Mouse (Mus musculus): ENCODE results near the gene Fam205a1. TPM values are rescaled to one million over a fixed set of nuclear protein-coding genes. Genes with fewer than 3 reads are reported as not detected.
A peak's percentile ranks its signal among the peaks of the same experiment; 100 is the strongest.

Fam205a1 gene
- polyA plus RNA-seq, 1 experiment from 2014 or later = not detected

DNA sequence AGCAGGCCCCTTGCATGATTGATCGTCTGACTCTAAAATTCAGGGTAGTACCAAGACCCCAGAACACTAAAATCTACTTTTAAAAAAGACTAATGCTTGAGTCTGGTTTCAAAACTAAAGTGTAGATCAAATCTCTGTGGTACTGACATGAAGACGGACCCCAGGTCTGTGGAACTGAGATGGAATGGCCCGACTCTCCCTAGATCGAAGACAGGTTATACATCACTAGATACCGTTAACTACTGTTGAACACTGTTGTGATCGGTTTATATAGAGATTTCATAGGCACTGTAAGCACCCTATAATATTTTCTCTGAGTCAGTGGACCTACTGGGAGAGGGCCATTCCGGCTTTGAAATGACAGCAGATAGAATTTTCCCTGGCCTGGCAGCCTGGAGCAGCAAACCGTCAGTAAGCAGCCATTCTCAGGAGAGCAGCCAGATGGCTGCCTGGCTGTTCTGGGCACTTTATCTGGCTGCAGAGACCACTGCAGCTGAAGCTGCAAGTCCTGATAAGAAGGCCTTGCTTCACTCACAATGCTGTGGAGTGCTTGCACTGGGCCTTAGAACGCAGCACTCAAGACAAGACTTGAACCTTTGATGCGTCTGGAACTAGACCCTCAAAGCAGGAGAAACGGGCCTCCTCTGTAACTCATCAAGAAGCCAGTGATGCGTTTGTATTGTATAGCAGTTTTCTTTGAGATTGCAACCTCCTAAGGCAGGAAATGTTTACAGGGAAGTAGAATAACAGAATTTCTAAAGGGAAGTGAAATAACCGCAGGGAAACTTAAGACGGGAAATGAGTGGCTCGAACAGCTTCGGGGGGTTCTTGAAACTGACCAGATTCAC is 26.4 kb upstream of the Fam205a1 start:
- WGBS = 85% methylated on average over 16 of the region's 16 CpGs
- no peaks in the 10 kb centered on the region for H3K9me3 ChIP-seq (ENCODE audit: control insufficient read depth, low read length)

DNA sequence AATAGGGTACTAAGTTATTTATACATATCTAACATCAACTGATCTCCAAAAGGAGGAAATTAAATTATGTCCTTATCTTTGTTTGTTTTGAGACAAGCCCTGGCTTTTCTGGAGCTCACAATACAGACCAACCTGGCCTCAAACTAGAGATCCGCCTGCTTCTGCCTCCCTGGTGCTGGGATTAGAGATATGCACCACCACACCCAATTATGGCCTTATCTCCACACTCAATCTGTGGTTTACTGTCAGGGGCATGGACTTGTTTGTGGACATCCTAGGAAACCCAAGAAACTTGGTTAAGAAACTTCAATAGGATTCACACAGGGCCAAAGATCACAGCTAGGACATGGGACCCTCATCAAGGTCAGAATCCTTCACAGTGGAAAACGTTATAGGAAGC is 24.0 kb upstream of the Fam205a1 start:
- H3K4me2 ChIP-seq (replicated peaks; ENCODE audit: low read depth, low read length) = no peak overlapping the region
- no peak overlapping the region for H3K9ac ChIP-seq (ENCODE audit: low read depth, low read length)
- ATAC-seq (ENCODE audit: low FRiP score, low TSS enrichment) = no peak
- H3K4me1 ChIP-seq (ENCODE audit: control insufficient read depth, insufficient read depth, low read length) = no peaks in the 10 kb centered on the region
- 82% methylated on average over 2 of the region's 2 CpGs for WGBS
- no peaks in the 10 kb centered on the region for H3K27me3 ChIP-seq (ENCODE audit: control insufficient read depth, insufficient read depth, low read length)
- no peak overlapping the region for H3K27ac ChIP-seq (ENCODE audit: low read depth, low read length)
- H3K4me3 ChIP-seq (ENCODE audit: low read length) = no peak overlapping the region
- no peaks in the 10 kb centered on the region for H3K36me3 ChIP-seq (ENCODE audit: control insufficient read depth, insufficient read depth, low read length)
- no peaks in the 10 kb centered on the region for H3K9me3 ChIP-seq (ENCODE audit: control insufficient read depth, low read length)

More for the DNA sequence above, 26.4 kb upstream of the Fam205a1 start:
- Histone ChIP-seq H3K27me3 (ENCODE audit: control insufficient read depth, insufficient read depth, low read length) (no peaks in the 10 kb centered on the region), H3K4me3 (ENCODE audit: low read length) (no peak overlapping the region), H3K36me3 (ENCODE audit: control insufficient read depth, insufficient read depth, low read length) (no peaks in the 10 kb centered on the region), H3K4me1 (ENCODE audit: control insufficient read depth, insufficient read depth, low read length) (no peaks in the 10 kb centered on the region), H3K9ac (ENCODE audit: low read depth, low read length) (no peak overlapping the region), H3K4me2 (replicated peaks; ENCODE audit: low read depth, low read length) (no peak overlapping the region), H3K27ac (ENCODE audit: low read depth, low read length) (no peak overlapping the region)
- no peak for ATAC-seq (ENCODE audit: low FRiP score, low TSS enrichment)

DNA sequence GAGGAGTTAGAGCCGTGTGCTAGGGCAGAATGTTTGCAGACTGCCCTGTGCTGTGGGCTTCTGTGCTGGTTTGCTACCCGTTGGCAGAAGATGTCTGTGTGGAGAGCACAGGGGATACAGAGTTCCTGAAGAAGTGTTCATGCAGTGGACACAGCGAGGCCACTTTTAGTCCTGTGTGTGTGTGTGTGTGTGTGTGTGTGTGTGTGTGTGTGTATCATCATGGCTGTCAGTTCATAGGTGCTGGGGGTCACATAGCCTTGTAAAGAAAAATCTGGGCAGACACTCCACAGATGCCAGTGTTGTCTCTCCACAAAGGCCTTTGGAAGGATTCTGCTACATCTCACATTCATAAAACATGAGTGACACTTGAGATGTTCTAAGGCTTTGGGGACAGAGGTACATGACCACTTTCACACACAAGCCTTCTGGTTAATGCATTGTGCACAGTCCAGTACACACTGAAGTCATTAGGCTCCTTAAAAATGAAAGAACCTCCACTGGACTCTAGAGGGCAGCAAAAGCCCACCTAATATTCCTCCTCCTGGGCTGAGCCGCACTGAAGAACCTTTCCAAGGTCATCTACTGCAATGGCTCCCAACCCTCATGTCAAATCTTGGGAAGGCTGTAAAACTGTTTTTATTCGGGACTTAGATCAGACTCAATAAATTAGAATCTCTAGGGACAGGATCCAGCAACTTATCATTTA is 23.1 kb upstream of the Fam205a1 start:
- no peak overlapping the region for H3K27ac ChIP-seq (ENCODE audit: low read depth, low read length)
- ATAC-seq (ENCODE audit: low FRiP score, low TSS enrichment) = peak; percentile 89
- no peaks in the 10 kb centered on the region for H3K4me1 ChIP-seq (ENCODE audit: control insufficient read depth, insufficient read depth, low read length)
- no peaks in the 10 kb centered on the region for H3K36me3 ChIP-seq (ENCODE audit: control insufficient read depth, insufficient read depth, low read length)
- H3K27me3 ChIP-seq (ENCODE audit: control insufficient read depth, insufficient read depth, low read length) = no peaks in the 10 kb centered on the region
- no peak overlapping the region for H3K9ac ChIP-seq (ENCODE audit: low read depth, low read length)
- H3K4me3 ChIP-seq (ENCODE audit: low read length) = no peak overlapping the region
- WGBS = 41% methylated on average over 5 of the region's 5 CpGs
- no peaks in the 10 kb centered on the region for H3K9me3 ChIP-seq (ENCODE audit: control insufficient read depth, low read length)
- no peak overlapping the region for H3K4me2 ChIP-seq (replicated peaks; ENCODE audit: low read depth, low read length)

DNA sequence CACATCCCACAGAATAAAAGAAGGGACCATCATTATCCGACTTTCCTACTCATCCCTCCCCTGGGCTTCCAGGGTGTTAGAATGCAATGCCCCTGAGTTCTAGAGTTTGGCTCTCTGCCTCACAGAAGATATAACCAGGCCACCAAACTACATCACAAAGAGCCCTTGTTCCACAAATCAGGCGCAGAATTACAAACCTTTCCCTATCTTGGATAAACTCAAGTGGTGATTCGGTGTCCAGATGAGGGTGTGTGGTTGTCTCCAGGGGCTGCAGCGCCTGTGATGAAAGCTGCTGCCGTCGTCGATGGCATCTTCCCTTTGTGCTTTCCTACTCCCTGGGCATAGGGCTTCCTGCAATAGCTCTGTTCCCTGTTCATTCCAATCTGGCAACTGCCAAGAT is 20.4 kb upstream of the Fam205a1 start, which contains the start of gene Fam205c:
Fam205c (minus strand) TSS at position 101 of the 400 bp plus-strand sequence.
- Histone ChIP-seq H3K27ac (ENCODE audit: low read depth, low read length) (no peak within 1 kb of the TSS), H3K27me3 (ENCODE audit: control insufficient read depth, insufficient read depth, low read length) (no peaks in the 10 kb centered on the region), H3K9ac (ENCODE audit: low read depth, low read length) (no peak within 1 kb of the TSS), H3K4me2 (replicated peaks; ENCODE audit: low read depth, low read length) (no peak within 1 kb of the TSS), H3K9me3 (ENCODE audit: control insufficient read depth, low read length) (no peaks in the 10 kb centered on the region), H3K4me3 (ENCODE audit: low read length) (no peak within 1 kb of the TSS), H3K36me3 (ENCODE audit: control insufficient read depth, insufficient read depth, low read length) (no peaks in the 10 kb centered on the region), H3K4me1 (ENCODE audit: control insufficient read depth, insufficient read depth, low read length) (no peaks in the 10 kb centered on the region)
- no peak for ATAC-seq (ENCODE audit: low FRiP score, low TSS enrichment)
- 88% methylated on average over 7 of the region's 7 CpGs for WGBS

GRCm38 (mm10) chr4:42872746-42873435 is 19.2 kb upstream of the Fam205a1 start:
- no peak overlapping the region for H3K4me3 ChIP-seq (ENCODE audit: low read length)
- no peaks in the 10 kb centered on the region for H3K36me3 ChIP-seq (ENCODE audit: control insufficient read depth, insufficient read depth, low read length)
- H3K4me2 ChIP-seq (replicated peaks; ENCODE audit: low read depth, low read length) = no peak overlapping the region
- no peak overlapping the region for H3K9ac ChIP-seq (ENCODE audit: low read depth, low read length)
- H3K9me3 ChIP-seq (ENCODE audit: control insufficient read depth, low read length) = no peaks in the 10 kb centered on the region
- H3K4me1 ChIP-seq (ENCODE audit: control insufficient read depth, insufficient read depth, low read length) = no peaks in the 10 kb centered on the region
- ATAC-seq (ENCODE audit: low FRiP score, low TSS enrichment) = no peak
- 69% methylated on average over 16 of the region's 16 CpGs for WGBS
- H3K27me3 ChIP-seq (ENCODE audit: control insufficient read depth, insufficient read depth, low read length) = no peaks in the 10 kb centered on the region
- H3K27ac ChIP-seq (ENCODE audit: low read depth, low read length) = no peak overlapping the region

DNA sequence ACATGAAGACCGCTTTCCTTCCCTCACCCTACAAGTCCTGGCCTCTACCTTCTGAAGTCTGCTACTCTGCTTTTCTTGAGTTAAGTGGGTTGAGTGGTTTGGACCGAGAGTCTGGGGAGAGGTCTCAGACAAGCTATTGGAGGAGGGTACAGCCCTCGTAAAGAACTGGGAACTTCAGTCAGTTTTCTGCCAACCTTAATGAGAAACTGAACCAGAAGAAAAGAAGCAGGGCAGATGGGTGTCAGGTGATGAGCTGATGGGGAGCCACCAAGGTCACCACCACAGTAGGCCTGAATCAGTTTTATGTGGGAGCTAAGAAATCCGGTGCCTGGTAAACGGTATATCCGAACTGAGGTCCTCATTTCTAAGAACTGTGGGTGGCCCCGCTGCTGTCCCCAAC is 18.5 kb upstream of the Fam205a1 start:
- no peaks in the 10 kb centered on the region for H3K4me1 ChIP-seq (ENCODE audit: control insufficient read depth, insufficient read depth, low read length)
- H3K36me3 ChIP-seq (ENCODE audit: control insufficient read depth, insufficient read depth, low read length) = no peaks in the 10 kb centered on the region
- no peak overlapping the region for H3K4me3 ChIP-seq (ENCODE audit: low read length)
- no peaks in the 10 kb centered on the region for H3K9me3 ChIP-seq (ENCODE audit: control insufficient read depth, low read length)
- H3K27ac ChIP-seq (ENCODE audit: low read depth, low read length) = no peak overlapping the region
- no peaks in the 10 kb centered on the region for H3K27me3 ChIP-seq (ENCODE audit: control insufficient read depth, insufficient read depth, low read length)
- no peak overlapping the region for H3K9ac ChIP-seq (ENCODE audit: low read depth, low read length)
- no peak overlapping the region for H3K4me2 ChIP-seq (replicated peaks; ENCODE audit: low read depth, low read length)
- ATAC-seq (ENCODE audit: low FRiP score, low TSS enrichment) = no peak
- 91% methylated on average over 7 of the region's 7 CpGs for WGBS

DNA sequence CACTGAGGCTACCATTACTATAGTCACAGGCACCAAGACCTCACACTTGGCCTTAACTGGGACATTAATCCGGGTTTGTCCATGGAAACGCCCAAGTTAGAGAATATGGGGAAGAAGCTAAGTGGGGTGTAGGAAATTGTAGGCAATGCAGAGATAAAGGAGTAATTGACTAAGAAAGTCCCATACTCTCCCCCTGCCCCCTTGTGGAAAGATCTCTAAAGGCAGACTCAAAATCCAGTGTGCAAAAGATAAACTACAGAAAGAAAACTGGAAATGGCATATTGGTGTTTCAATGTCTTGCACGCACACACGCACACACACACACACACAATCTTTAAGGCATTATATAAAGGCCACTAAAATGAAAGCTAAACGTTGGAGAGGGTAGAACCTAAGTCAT is 17.1 kb upstream of the Fam205a1 start:
- H3K9ac ChIP-seq (ENCODE audit: low read depth, low read length) = no peak overlapping the region
- no peak overlapping the region for H3K4me3 ChIP-seq (ENCODE audit: low read length)
- H3K27me3 ChIP-seq (ENCODE audit: control insufficient read depth, insufficient read depth, low read length) = no peaks in the 10 kb centered on the region
- no peaks in the 10 kb centered on the region for H3K4me1 ChIP-seq (ENCODE audit: control insufficient read depth, insufficient read depth, low read length)
- no peaks in the 10 kb centered on the region for H3K36me3 ChIP-seq (ENCODE audit: control insufficient read depth, insufficient read depth, low read length)
- no peak overlapping the region for H3K27ac ChIP-seq (ENCODE audit: low read depth, low read length)
- H3K4me2 ChIP-seq (replicated peaks; ENCODE audit: low read depth, low read length) = no peak overlapping the region
- H3K9me3 ChIP-seq (ENCODE audit: control insufficient read depth, low read length) = no peaks in the 10 kb centered on the region
- WGBS = 85% methylated on average over 5 of the region's 5 CpGs
- ATAC-seq (ENCODE audit: low FRiP score, low TSS enrichment) = no peak

DNA sequence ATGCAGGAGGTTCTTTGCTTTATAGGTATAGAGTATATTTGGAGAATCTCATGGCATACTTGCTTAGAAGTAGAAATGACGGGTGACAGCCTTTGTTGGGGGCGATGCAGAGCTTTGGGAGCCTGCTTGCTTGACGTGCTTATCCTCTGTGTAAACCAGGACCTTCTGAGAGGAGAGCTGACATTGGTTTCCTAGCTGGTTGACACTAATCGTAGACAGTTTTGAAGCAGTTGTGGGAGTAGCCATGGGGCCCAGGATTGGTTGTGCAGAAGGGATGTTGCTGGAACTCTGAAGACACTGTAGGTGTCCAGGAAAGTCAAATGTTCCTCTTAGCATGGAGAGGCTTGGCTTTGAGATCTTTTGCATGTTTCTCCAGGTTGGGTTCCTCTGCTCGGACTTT is 14.5 kb upstream of the Fam205a1 start:
- no peak overlapping the region for H3K9ac ChIP-seq (ENCODE audit: low read depth, low read length)
- no peak for ATAC-seq (ENCODE audit: low FRiP score, low TSS enrichment)
- WGBS = 86% methylated on average over 5 of the region's 5 CpGs

GRCm38 (mm10) chr4:42867390-42867789 is 13.7 kb upstream of the Fam205a1 start:
- 61% methylated on average over 3 of the region's 3 CpGs for WGBS
- H3K27me3 ChIP-seq (ENCODE audit: control insufficient read depth, insufficient read depth, low read length) = no peaks in the 10 kb centered on the region
- H3K9me3 ChIP-seq (ENCODE audit: control insufficient read depth, low read length) = no peaks in the 10 kb centered on the region
- no peak overlapping the region for H3K27ac ChIP-seq (ENCODE audit: low read depth, low read length)
- no peak for ATAC-seq (ENCODE audit: low FRiP score, low TSS enrichment)
- no peak overlapping the region for H3K4me2 ChIP-seq (replicated peaks; ENCODE audit: low read depth, low read length)
- no peak overlapping the region for H3K9ac ChIP-seq (ENCODE audit: low read depth, low read length)
- H3K36me3 ChIP-seq (ENCODE audit: control insufficient read depth, insufficient read depth, low read length) = no peaks in the 10 kb centered on the region
- H3K4me1 ChIP-seq (ENCODE audit: control insufficient read depth, insufficient read depth, low read length) = no peaks in the 10 kb centered on the region
- H3K4me3 ChIP-seq (ENCODE audit: low read length) = no peak overlapping the region

More for the DNA sequence above, 14.5 kb upstream of the Fam205a1 start:
- Histone ChIP-seq H3K27me3 (ENCODE audit: control insufficient read depth, insufficient read depth, low read length) (no peaks in the 10 kb centered on the region), H3K4me2 (replicated peaks; ENCODE audit: low read depth, low read length) (no peak overlapping the region), H3K27ac (ENCODE audit: low read depth, low read length) (no peak overlapping the region), H3K9me3 (ENCODE audit: control insufficient read depth, low read length) (no peaks in the 10 kb centered on the region), H3K36me3 (ENCODE audit: control insufficient read depth, insufficient read depth, low read length) (no peaks in the 10 kb centered on the region), H3K4me1 (ENCODE audit: control insufficient read depth, insufficient read depth, low read length) (no peaks in the 10 kb centered on the region), H3K4me3 (ENCODE audit: low read length) (no peak overlapping the region)

Data from kidney, embryonic 14.5 days (tissue).